Mouse (Mus musculus) spleen, postnatal 10 days (tissue): Measurements from ENCODE around the gene Trim26.
"Not testable (repeated sequence)": the region's sequence is repeated elsewhere in the genome, so short reads cannot be mapped to it uniquely, and the experiment has no call there.

ENCODE experiments used
- DNase-seq, 2 experiments: peaks; one replicate each; pipeline ENCODE4 v3.0.0; 2021 to 2022; ENCODE audit warnings: low spot score in 2 of 2

Trim26 gene

DNA sequence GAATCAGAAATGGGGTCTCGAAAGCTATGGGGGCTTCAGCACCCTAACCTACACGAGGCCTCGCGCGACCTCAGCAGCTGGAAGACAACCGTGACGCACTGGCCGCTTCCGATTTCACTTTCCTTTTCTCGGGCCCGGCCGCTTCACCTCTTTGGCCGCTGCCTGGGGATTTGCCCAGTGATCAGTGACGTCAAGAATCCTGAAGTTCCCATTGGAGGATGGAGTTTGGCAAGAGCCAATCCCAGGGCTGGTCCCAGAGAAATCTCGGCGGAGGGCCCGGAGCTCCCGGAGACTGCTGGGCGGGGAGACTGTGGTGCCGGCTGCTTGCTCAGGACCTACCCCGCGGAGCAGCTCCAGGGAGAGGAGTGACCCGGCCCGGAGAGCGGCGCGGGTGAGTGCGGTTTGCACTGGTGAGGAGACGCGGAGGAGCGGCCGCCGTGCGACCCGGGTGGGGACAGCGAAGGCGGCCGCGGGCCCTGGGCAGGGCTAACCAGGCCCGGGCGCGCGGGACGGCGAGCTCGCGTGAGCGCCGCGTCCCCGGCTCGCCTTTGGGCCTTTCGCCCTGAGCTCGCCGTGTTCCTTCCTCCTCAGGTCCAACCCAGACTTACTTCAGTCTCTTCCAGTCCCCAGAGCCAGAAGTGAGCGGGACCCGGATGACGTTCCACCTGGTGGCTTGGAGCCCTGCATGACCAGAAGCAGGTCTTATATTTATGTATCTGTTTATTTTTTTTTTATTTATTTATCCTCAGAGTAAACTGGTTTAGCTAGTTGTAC is at the start of gene Trim26:
Gene Trim26 (plus strand): TSS at position 261 of the 774 bp plus-strand sequence.
- DNase-seq = peak; percentile 96 to 98

DNA sequence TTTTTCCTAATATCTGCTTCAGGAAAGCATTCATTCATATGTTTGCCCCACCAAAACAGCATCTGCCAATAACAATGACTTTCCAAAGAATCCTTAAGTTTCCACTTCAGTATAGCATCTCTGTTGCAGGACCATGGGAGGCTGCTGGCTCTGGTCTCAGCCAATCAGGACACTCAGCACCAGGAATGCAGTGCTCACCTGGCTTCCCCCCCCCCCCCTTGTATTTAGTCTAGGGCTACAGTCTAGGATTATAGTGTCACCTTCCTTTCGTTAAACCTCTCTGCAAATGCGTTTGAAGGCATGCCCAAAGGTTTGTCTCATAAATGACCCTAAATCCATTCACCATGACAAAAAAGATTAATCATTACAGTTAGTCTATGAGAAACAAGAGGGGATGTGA is 48.6 kb upstream of the Trim26 start:
- no peak for DNase-seq

DNA sequence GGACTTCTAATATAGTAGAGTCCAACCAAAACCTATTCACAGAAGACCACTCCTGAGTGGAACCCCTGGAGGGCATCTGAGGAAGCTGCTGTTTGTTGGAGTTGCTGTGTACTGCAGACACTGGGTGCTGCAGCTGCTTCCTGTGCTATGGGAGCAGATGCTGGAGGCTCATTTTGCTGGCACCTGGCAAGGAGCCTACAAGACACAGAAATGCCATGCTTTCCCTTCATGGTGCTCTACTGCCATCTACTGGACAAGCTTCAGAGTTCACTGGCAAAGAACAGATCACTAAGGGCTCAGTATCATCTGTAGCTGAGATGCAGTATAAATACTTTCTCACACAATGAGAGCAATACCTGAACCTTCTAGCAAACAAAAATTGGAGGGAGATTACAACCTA is 48.1 kb upstream of the Trim26 start:
- DNase-seq = peak; percentile 13 to 60

DNA sequence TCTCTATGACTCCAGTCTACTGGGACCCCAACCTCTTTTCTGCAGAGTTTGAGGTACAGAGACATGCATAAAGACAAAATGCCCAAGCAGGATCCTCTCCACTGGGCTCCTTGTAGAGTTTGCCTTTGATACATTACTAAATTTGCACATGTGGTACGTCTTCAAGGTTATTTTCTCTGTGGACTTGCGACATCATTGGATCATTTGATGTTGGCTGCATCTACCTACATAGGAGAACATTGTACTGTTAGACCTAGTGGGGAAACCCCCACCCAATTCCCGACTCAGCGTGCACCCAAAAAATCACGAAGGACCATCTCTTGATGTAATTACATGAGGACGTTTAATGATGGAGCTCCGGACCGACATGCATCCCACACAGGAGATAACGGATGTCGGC is 37.4 kb upstream of the Trim26 start:
- DNase-seq = no peak

DNA sequence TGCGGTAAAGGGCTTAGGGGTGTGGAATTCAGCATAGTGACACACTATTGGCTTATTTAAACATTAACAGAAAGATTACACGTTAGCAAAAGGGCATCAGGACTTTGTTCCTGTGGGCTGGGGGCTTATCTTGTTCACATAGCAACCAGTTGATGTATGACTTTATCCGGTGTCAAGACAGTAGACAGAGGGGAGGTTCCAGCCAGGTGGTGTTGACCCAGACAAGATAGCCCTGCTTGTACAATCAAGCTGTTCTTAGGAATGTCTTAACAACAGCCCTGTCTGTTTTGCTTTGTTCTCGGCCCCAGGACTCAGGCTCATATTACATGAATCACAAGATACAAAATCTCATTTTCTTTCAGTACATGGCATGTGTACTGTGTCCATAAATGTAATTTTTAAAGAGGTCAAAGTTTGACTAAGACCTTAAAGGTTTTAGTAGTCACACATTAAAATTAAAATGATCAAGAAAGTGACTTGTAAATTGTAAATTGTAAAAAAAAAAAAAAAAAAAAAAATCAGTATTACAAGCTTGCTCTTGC is 36.9 kb upstream of the Trim26 start:
- not testable (repeated sequence) for DNase-seq

DNA sequence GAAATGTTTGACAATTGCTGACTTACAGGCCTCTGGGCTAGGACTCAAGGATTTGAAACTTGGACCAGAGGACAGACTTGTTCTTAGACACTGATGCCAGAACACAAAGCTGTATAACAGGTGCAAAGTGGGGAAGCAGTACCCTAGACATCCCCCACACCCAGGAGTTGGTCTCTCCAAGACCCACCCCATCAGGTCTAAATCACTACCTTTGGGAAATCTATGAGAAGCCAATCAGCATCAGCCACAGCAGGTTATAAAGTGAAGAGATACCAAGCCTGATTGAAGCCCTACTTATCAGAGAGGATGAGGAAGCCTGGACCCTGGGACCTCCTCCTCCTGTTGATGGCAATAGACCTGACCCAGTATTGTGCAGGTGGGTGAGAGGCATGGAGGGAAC is 25.1 kb upstream of the Trim26 start, which contains the start of gene H2-M10.6:
Gene H2-M10.6 (plus strand): TSS at position 301 of the 400 bp plus-strand sequence.
- no peak for DNase-seq

DNA sequence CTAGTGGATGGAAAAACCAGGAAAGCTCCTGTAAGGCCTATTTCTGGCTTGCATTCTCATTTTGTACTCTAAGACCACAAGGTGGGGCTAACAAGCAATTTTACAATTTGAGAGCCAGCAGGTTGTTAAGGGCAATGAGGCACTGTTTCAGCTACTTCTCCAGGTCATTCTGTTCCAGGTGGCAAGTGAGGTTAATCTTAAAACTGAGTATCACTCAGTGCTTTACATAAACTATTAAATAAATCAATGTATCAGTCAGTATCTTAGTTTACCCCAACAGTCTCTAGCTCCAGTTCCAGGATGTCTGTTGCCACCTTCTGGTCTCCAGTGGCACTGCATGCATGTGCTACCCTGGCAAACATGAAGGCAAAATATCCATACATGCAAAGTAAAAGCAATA is 12.9 kb upstream of the Trim26 start:
- peak; percentile 53 to 80 for DNase-seq

DNA sequence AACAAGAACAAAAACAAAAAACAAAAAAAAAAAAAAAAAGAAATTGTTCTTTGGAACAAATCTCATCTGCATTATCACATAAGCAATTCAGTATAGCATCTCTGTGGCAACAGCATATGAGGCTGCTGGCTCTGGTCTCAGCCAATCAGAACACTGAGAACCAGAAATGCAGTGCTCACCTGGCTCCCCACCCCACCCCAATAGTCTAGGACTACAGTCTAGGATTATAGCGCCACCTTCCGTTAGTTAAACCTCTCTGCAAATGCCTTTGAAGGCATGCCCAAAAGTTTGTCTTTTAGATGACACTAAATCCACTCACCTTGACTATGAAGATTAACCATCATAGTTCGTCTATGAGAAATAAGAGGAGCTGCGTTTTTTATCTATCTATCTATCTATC is 11.4 kb upstream of the Trim26 start:
- peak in 1 of 2 experiments; percentile 32 for DNase-seq

DNA sequence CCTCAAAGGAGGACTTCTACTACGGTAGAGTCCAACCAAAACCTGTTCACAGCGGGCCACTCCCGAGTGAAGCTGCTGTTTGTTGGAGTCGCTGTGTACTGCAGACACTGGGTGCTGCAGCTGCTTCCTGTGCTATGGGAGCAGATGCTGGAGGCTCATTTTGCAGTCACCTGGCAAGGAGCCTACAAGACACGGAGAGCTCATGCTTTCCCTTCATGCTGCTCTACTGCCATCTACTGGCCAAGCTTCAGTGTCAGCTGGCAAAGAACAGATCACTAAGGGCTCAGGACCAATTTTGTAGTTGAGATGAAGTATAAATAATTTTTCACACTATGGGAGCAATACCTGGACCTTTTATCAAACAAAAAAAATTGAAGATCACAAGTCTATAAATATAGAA is 10.9 kb upstream of the Trim26 start:
- DNase-seq = peak; percentile 69 to 88

DNA sequence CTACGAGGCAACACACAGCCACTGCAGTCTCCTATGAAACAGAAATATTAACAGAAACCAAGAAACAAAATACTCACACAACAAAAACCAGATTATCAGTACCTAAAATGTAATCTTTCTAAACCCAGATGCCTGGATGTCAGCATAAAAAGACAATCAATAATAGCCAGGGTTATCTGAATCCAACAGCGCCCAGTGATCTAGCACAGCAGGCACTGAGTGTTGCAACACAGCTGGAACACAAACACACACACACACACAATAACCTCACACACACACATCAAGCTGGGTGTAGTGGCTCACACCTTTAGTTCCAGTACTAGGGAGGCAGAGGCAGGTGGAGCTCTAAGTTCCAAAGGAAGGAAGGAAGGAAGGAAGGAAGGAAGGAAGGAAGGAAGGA is 8.4 kb upstream of the Trim26 start:
- no peak for DNase-seq

DNA sequence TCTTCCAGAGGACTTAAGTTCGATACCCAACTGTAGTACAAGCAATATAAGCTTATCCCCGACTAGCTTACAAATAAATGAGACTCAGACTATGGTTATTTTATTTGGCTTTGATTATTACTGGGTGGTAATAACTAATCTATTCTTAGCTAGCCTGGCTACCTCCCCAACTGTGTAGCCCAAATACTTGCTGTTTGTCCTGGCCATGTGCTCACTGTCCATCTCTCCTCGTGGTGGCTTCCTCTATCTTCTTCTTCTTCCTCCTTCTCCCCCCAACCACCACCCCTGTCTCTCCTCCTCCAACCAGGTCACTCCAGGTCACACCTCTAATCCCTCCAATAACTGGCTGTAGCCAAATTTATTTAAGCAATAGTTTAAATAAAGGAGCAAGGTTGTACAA is 6.5 kb upstream of the Trim26 start:
- DNase-seq = no peak

DNA sequence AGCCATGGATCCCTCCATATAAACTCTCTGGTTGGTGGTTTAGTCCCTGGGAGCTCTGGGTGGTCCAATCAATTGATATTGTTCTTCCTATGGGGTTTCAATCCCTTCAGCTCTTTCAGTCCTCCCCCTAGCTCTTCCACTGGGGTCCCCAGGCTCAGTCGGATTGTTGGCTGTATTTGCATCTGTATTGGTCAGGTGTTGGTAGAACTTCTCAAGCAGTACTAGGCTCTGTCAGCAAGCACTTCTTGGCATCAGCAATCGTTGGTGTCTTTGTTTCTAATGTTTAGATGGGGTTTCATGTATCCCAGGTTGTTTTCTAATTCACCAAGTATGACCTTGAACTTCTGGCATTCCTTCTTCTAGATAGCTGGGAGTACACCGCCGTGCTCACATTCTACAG is 4.2 kb upstream of the Trim26 start:
- DNase-seq = no peak

DNA sequence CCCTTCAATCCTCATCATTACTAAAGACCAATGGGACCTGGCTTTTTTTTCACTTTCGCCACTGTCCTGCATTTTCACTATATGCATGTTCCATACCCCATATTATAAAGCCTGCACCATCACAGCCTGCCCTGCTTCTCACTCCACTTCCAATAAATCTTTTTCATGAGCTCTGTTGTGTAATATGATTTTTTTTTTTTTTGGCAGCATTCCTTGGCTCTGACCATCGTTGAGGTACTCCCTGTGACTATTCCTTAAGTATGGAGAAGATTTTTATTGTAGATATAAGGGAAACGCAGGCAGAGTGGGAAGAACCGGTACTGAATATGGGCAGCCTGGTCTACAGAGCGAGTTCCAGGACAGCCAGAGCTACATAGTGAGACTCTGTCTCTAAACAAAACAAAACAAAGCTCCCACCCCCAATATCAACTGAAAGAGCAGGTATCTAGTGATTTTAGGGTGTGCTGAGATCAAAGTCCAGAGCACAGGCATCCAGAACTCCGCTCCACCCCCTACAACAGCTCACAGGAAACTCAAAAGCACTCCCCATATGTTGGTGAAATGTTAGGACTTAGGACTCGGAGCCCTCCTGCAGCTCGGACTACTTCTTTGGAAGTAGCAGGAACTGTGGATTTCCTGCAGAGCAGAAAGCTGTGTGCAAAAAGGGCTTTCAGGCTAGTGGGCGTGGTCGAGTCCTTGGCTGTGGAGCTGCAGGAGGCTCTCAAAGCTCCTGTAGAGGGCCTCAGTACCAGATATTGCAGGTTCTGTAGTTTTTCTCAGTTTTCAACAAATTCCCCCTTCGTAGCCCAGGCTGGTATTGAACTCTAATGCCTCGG is 1.1 kb upstream of the Trim26 start:
- DNase-seq = peak; percentile 38 to 79

DNA sequence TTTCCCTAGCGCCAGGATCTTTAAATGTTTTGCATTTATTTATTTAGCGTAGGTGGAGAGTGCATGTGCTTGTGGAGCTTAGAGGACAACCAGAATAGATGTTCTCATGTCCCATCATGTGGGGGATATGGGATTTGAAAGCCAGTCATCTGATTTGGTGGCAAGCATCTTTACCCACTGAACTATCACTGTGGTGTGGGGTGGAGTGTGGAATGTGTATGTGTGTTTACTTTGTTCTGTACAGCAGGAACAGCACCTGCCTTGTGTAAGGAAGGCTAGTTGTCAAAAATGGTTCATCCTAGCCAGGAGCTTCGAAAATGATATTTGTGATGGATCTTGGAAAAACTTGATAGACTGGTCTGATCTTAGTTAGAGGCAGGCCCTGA is 514 bp upstream of the Trim26 start:
- DNase-seq = peak in 1 of 2 experiments; percentile 23

DNA sequence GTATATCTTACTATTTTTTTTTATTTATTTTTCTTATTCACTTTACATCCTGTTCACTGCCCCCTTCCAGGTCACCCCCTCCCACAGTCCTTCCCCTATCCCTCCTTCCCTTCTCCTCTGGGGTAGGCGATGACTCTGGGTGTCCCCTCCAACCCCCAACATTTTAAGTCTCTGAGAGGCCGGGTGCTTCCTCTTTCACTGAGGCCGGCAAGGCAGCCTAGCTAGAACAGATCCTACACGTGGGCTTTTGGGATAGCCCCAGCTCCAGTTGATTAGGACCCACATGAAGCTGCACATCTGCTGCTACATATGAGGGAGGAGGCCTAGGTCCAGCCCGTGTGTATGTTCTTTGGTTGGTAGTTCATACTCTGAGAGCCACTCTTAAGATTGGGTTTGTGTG is 2.1 kb downstream of the Trim26 start:
- no peak for DNase-seq

DNA sequence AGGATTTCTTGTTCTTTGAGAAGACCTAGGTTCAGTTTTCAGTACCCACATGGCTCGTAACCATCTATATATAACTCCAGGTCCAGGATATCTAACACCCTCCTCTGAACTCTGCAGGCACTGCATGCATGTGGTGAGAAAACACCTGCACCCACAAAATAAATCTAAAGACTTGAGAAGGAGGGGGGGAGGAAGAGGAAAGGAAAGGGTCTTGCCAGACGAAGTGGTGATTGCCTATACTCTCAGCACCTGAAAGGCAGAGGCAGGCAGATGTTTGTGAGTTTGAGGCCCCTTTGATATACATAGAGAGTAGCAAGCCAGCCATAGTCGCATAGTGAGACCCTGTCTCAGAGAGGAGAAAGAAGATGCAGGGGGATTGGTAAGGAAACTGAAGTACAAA is 3.0 kb downstream of the Trim26 start:
- no peak for DNase-seq

DNA sequence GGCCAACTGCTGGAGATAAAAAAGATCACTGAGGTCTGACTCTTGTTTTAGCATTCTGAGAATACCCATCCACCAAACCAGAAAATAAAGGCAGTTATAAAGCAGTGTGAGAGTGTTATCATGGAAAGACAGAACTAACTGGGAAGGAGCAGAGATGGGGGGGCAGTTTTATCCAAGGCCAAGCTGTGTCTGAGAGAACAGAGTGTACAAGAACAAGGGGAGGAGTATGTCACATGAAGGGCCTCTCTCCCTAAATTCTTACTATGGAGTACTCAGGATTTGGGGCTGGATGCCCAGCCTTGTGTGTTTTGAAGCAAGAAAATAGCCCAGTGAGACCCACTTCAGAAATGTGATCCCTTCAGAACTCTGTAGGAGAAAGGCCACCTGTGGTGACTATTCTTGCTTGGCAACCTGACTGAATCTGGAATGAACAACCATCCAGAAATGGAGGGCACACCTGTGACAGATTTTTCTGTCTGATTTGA is 4.1 kb downstream of the Trim26 start:
- DNase-seq = no peak

DNA sequence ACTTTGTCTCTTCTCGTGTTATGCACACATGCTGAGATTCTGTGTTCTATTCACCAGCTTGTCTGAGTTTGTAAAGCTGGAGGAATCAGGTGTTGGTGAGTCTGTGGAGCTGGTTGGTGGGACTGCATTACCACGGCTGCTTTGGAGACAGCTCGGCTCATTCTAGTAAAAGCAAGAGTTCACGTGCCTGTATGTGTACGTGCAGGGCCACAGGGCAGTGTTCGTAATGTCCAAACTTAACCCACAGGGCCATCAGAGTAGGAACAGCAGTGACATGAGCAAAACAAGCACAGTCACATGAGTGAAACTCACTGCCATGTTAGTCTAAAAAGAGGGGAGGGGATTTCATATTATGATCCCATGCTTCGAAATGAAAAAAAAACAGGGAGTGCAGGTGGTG is 6.8 kb downstream of the Trim26 start:
- DNase-seq = no peak

DNA sequence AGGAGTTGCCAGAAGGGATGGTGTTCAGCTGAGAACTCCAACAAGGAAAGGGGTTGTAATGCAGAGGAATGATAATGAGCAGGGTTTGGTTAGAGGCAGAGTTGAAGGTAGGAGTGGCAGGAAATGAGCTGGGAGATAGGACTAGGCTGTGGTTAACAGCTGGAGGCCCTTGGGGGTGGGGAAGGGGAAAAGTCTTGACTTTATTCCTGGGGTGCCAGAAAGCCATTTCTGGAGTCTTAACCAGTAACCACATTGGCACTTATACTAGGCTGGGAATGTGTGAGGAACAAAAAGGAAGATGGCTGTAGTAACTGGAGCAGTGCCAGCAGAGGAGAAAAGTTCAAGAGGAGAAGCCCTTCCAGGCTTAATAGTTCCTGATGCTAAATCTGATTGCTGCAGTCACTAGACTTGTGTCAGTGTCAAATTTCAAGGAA is 7.4 kb downstream of the Trim26 start:
- DNase-seq = no peak

DNA sequence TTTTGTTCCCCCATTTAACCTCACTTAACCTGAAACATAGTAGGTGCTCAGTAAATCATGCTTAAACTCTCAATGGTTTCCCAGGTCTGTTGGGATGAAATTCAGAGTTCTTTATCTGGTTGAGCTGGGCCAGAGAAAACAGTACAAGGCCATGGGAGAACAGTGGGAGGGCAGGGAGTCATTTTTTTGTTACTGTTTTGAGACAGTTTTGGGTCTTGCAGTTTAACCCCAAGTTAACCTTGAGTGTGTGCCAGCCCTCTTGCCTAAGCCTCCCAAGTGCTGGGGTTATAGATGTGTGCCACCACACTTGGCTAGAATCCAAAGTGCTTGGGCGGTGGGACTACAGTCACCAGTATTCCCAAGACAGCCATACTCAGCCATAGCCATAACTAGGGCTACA is 7.8 kb downstream of the Trim26 start:
- no peak for DNase-seq

DNA sequence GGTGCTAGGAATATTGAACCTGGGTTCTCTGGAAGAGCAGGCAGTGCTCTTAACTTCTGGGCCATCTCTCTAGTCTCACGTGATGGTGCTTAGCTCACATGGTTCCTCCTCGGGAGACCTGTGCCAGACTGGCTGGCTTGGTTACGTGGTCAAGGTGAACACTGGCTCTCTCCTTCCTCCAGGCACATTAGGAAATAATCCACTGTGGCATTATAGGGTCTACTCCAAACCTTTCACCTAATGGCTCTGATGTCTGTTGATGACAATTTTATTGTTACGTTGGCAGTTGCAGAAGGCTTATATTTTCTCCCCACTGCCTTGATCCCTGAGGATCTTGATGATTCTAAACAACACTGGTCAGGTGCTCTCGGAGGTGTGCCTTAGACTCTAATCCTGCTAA is 12.0 kb downstream of the Trim26 start:
- DNase-seq = no peak

DNA sequence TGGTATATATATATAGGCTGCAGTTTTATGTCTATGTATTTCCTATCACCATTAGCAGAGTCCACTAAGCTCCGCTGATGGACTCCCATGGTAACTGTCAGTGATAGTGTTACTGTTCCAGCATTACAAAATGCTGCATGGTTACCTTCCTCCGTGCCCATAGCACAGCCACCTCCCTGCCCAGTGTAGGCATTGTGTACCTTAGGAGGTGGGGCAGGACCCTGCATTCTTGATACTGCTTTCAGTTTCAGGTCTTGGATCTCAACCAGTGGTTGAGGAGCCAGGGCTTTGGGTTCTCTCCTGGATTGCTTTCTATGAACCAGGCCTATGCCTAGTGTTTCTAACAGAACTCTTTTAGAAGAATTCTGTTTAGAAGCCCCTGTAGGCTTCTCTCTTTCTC is 13.1 kb downstream of the Trim26 start:
- no peak for DNase-seq

DNA sequence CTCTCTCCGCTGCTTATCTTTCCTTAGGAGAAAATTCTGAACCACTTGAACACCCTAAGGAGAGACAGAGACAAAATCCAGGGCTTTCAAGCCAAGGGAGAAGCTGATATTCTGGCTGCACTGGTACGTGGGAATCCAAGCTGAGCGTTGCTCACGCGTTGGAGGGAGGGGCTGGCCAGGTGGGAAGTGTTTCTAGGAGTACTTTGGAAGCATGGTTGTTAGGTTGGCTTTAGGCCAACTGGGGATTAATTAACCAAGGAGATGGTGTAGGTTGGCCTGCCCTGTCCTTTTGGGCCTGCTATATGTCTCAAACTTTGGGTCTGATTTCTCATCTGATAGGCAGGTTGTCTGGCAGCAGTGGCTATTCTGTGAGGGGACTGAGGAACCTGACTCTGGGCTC is 14.3 kb downstream of the Trim26 start:
- DNase-seq = no peak
